Mouse (Mus musculus) liver, postnatal 0 days (tissue): Measurements from ENCODE around the gene Rnf34. TPM values are rescaled to one million over a fixed set of nuclear protein-coding genes. Genes with fewer than 3 reads are reported as not detected.

Experiments used
- ATAC-seq: fragments of 200-750 bp; cut with Nextera tagmentation; 2 replicates; pipeline ENCODE4 v1.8.0; 2017; ENCODE audit warnings: mild to moderate bottlenecking, moderate library complexity
- DNase-seq: peaks from one replicate; pipeline ENCODE4 v3.0.0-alpha.2; 2016
- H3K27ac ChIP-seq: fragments of 300-500 bp; sonication (generic); 2 replicates; pipeline ENCODE4 v1.5.1; 2014; ENCODE audit warnings: antibody characterized with exemption, moderate library complexity, mild to moderate bottlenecking, low read depth
- H3K27me3 ChIP-seq: fragments of 300-500 bp; sonication (generic); 2 replicates; pipeline ENCODE4 v1.6.1; 2014; ENCODE audit warnings: low read length, control low read depth, mixed read lengths; ENCODE audit not compliant: insufficient read depth
- H3K36me3 ChIP-seq: fragments of 300-500 bp; sonication (generic); replicated peaks from 2 replicates; pipeline ENCODE4 v1.6.1; 2014; ENCODE audit warnings: mild to moderate bottlenecking, control low read depth, low read length, moderate library complexity, mixed read lengths; ENCODE audit not compliant: insufficient read depth
- H3K4me1 ChIP-seq: fragments of 300-500 bp; sonication (generic); 2 replicates; pipeline ENCODE4 v1.6.1; 2014; ENCODE audit warnings: antibody characterized with exemption, mild to moderate bottlenecking, control low read depth; ENCODE audit not compliant: insufficient read depth
- H3K4me2 ChIP-seq: fragments of 300-500 bp; sonication (generic); 2 replicates; pipeline ENCODE4 v1.6.1; 2014; ENCODE audit warnings: low read depth, mild to moderate bottlenecking, low read length, moderate library complexity, mixed read lengths
- H3K4me3 ChIP-seq: fragments of 300-500 bp; sonication (generic); 2 replicates; pipeline ENCODE4 v1.5.1; 2014; ENCODE audit warnings: low read depth, low read length
- H3K9ac ChIP-seq: fragments of 300-500 bp; sonication (generic); replicated peaks from 2 replicates; pipeline ENCODE4 v1.6.1; 2014; ENCODE audit warnings: mild to moderate bottlenecking, moderate library complexity
- H3K9me3 ChIP-seq: fragments of 300-500 bp; sonication (generic); 2 replicates; pipeline ENCODE4 v1.6.1; 2016; ENCODE audit warnings: mild to moderate bottlenecking, control low read depth, low read length, mixed read lengths
- CTCF ChIP-seq: sonication (generic); IDR thresholded peaks from 2 replicates; pipeline ENCODE4 v1.5.1; 2016; ENCODE audit warnings: antibody characterized with exemption, low read depth
- EP300 ChIP-seq: IDR thresholded peaks from 2 replicates; pipeline ENCODE4 v1.6.1; 2016; ENCODE audit warnings: antibody characterized with exemption, low read depth, mild to moderate bottlenecking
- WGBS: fragments of 180-500 bp; shearing (Covaris S2); extraction: QIAGEN DNeasy Blood & Tissue Kit; methylation state at CpG from one replicate; pipeline ENCODE4 v1.1.7; 2014; ENCODE audit not compliant: insufficient replicate concordance; 5-methylcytosine and 5-hydroxymethylcytosine counted together
- polyA plus RNA-seq: library from polyadenylated mRNA; unstranded; fragments of >200 nt; fragmentation: Nextera tagmentation; extraction: Ambion mirVana; gene quantifications from 2 replicates; pipeline ENCODE4 v1.2.1, GENCODE M21; 2015

Rnf34 gene
- 8.0 and 8.3 TPM in 2 replicates for polyA plus RNA-seq

DNA sequence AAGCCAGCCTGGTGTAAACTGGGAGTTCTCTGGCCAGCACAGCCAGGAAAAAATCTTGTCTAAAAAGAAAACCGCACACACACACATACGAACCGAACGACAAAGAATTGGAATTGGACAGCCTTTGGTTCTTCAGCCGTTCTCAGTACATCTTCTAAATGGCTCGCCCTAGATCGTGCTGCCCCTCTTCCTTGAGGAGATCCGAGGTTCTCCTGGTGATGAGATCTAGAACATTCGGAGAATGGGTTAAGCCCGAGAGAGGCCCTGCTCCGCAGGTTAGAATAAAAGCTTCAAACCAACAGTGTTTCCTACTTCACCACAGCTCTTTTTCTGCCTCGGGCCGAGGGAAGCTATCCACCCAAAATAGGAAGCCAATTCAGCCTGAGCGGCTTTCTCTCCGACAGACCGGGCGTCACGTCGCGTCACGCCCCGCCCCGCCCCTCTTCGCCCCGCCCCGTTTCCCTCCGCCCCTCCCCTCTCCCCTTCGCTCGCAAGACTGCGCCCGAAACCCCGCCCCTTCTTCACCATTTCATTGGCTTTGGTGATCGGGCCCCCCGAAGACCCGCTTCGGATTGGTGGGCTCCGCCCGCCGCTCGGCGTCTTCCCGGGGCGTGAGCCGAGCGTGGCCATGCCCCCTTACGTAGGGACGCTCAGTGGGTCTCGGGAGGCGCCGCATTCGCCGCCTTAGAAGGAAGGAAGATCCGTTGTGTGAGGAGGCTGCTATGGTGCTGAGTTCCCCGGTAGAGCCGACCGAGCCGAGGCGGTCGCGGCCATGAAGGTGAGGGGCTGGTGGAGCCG, at the start of gene Rnf34:
Gene Rnf34 (plus strand): TSS at position 528 of the 798 bp plus-strand sequence.
- Histone ChIP-seq H3K27me3 (no peaks in the 10 kb centered on the region), H3K4me1 (peaks cover 14% of the 10 kb centered on the region), H3K4me2 (peak within 1 kb of the TSS; percentile 81), H3K36me3 (0 out of 2 replicates have a peak, but pooled peaks cover 3% of the 10 kb centered on the region), H3K9ac (peak within 1 kb of the TSS; percentile 100), H3K9me3 (no peaks in the 10 kb centered on the region), H3K4me3 (peak within 1 kb of the TSS; percentile 98), H3K27ac (peak within 1 kb of the TSS; percentile 97)
- peak; percentile 99 for DNase-seq
- WGBS = 2% methylated on average over 60 of the region's 61 CpGs
- ATAC-seq = peak; percentile 100
- TF ChIP-seq EP300 (peak; percentile 21; the same call in 1 of the 2 replicates), CTCF (no peak)

DNA sequence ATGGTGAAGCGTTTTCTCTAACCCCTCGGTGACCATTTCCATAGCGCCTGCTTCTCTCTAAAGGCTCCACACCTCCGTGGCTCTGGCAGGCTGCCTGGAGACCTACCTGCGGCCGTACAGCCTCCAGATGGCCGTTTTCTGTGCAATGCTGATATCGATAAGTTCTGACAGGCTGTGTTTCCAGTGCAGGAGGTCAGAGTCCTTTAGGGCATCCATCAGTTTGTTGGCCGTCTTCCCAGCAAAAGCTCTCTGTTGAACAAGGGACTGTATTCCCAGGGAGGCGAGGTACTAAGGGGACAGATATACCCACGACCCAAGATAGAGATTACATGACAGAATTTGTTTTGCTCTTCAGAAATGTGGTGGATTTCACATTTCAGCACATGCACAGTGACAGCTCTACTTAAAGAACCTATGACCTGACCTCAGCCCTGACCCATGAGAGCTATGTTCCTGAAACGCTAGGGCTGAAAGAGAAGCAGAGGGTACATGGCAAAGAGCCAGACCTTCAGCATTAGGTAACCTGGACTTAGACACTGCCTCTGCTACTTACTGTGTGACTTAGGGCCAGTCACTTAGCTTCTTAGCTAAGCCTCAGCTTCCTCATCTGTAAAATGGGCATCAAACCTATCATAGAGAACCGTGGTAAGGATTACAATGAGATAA, 49.4 kb upstream of the Rnf34 start:
- 58% methylated on average over 13 of the region's 13 CpGs for WGBS
- ATAC-seq = peak; percentile 87
- H3K4me3 ChIP-seq = no peak overlapping the region
- peaks cover 78% of the 10 kb centered on the region for H3K36me3 ChIP-seq
- no peaks in the 10 kb centered on the region for H3K9me3 ChIP-seq
- 0 out of 2 replicates have a peak, but pooled peaks have one; percentile 36 for TF ChIP-seq EP300
- no peak for TF ChIP-seq CTCF
- peak overlapping the region; percentile 85 for H3K27ac ChIP-seq
- no peak overlapping the region for H3K4me2 ChIP-seq
- peaks cover 31% of the 10 kb centered on the region for H3K4me1 ChIP-seq
- no peaks in the 10 kb centered on the region for H3K27me3 ChIP-seq
- H3K9ac ChIP-seq = no peak overlapping the region; the same call in 1 of the 2 replicates
- peak; percentile 71 for DNase-seq

DNA sequence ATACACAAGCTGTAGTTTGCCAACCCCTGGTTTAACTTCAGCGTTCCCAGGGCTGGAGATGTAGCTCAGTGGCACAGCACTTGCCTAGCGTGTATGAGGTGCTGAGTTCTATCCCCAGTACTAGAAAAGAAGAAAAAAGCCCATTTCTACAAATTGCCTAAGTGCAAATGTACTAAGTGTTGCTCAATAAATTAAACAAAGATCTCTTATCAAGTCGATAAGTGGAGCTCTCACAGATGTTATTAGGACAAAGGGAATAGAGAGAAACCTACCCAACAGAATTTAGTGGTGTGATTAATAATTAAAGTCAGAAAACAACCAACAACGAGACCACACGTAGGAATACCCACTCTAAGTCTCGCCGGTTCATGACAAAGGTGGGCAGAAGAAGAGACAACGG, 48.2 kb upstream of the Rnf34 start:
- Histone ChIP-seq H3K36me3 (peaks cover 80% of the 10 kb centered on the region), H3K27me3 (no peaks in the 10 kb centered on the region), H3K4me1 (peaks cover 31% of the 10 kb centered on the region), H3K9me3 (no peaks in the 10 kb centered on the region), H3K4me3 (no peak overlapping the region), H3K9ac (no peak overlapping the region), H3K4me2 (no peak overlapping the region), H3K27ac (peak overlapping the region; percentile 85)
- 79% methylated on average over 8 of the region's 8 CpGs for WGBS
- ATAC-seq (no peak), DNase-seq (no peak)
- no peak for TF ChIP-seq CTCF
- TF ChIP-seq EP300 = no peak

DNA sequence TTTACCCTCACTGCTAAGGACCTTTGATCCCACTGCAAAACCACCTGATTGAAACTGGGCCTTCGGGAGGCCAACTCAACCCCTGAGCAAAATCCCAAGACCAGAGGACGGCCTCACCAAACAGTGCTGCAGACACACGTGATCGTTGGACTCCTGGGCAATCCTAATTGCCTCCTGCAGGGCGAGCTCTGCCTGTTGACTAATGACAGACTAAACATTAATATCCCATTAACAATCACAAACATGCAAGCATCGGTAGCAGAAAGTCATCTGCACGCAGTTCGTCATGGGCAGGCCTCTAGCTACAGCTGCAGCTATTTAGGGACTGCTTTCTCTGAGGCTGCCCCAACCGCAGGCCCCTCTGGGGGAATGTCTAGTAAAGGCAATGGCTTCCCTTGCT, 47.1 kb upstream of the Rnf34 start:
- no peaks in the 10 kb centered on the region for H3K9me3 ChIP-seq
- whole genome bisulfite sequencing = 71% methylated on average over 9 of the region's 9 CpGs
- no peak for TF ChIP-seq CTCF
- no peak for TF ChIP-seq EP300
- no peak overlapping the region for H3K9ac ChIP-seq
- no peak for DNase-seq
- no peak for ATAC-seq
- peak overlapping the region; percentile 20; the same call in 1 of the 2 replicates for H3K27ac ChIP-seq
- peaks cover 31% of the 10 kb centered on the region for H3K4me1 ChIP-seq
- H3K27me3 ChIP-seq = no peaks in the 10 kb centered on the region
- H3K36me3 ChIP-seq = peaks cover 83% of the 10 kb centered on the region
- H3K4me2 ChIP-seq = no peak overlapping the region
- H3K4me3 ChIP-seq = no peak overlapping the region

DNA sequence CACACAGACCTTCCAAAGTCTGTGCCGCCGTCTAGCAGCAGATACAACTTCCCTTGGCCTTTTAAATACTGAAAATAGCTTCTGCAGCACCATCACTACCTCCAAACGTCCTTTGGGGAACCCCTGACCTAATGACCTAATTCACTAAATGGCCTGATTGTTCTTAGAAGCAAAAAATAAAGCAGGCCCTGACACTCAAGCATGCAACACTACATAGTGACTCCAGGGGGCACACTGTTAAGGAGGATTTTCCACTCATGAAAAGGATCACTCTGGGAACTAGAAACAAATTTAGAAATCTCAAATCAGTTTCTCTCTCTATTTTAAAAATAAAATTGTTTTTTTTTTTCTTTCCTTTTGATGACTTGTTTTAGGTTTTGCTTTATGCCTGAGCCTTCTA, 44.3 kb upstream of the Rnf34 start:
- Histone ChIP-seq H3K36me3 (peaks cover 75% of the 10 kb centered on the region), H3K27ac (no peak overlapping the region), H3K9ac (no peak overlapping the region), H3K4me2 (no peak overlapping the region), H3K4me1 (peaks cover 7% of the 10 kb centered on the region; the same call in 1 of the 2 replicates), H3K9me3 (no peaks in the 10 kb centered on the region), H3K27me3 (no peaks in the 10 kb centered on the region), H3K4me3 (no peak overlapping the region)
- ATAC-seq = no peak
- WGBS = 67% methylated on average over 3 of the region's 3 CpGs
- DNase-seq = no peak
- peak; percentile 51 for TF ChIP-seq CTCF
- TF ChIP-seq EP300 = no peak
